Mouse (Mus musculus): Measurements from ENCODE around the gene Acap1. TPM values are rescaled to one million over a fixed set of nuclear protein-coding genes. Genes with fewer than 3 reads are reported as not detected.
A peak's percentile ranks its signal among the peaks of the same experiment; 100 is the strongest.

Gene Acap1
- polyA plus RNA-seq (2012; rRNA removed) = 0.59 and 0.82 TPM in 2 replicates

DNA sequence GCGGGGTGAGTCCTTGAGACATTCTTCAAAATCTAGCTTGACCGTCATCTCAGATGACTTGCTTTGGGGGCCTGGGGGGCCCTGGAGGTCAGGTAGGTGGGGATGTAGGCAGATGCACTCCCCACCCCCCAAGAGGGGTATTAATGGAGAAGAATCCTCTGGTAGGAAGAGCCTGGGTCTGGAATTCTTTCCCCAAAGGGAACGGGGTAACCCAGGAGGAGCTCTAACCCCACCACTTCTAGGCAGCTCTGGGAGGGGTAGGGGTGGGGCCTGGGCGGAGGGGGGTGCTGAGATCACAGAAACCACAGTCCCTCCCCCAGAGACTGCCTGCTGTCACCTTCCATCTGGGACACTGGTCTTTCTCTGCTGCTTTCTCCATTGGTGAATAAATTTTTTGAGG is at the start of gene Acap1:
TSS of gene Acap1 (minus strand) at position 249 of the 400 bp plus-strand sequence.
- TF ChIP-seq CTCF (IDR thresholded peaks at IDR 0.05; ENCODE audit: borderline replicate concordance, extremely low read depth, insufficient read depth, insufficient read length) = no peak
- no peak for TF ChIP-seq POLR2A (IDR thresholded peaks at IDR 0.05; ENCODE audit: borderline replicate concordance, extremely low read depth, insufficient read depth, insufficient read length, poor library complexity, severe bottlenecking)
- DNase-seq (ENCODE audit: low read depth) = no peak

- TF ChIP-seq POLR2A (IDR thresholded peaks at IDR 0.05; ENCODE audit: borderline replicate concordance, extremely low read depth, insufficient read depth, insufficient read length, poor library complexity, severe bottlenecking) (no peak), CTCF (IDR thresholded peaks at IDR 0.05; ENCODE audit: borderline replicate concordance, extremely low read depth, insufficient read depth, insufficient read length) (no peak)
Measured at GRCm38 (mm10) chr11:69940962-69941361, 45.6 kb upstream of the Acap1 start.

GRCm38 (mm10) chr11:69939731-69940130 is 44.4 kb upstream of the Acap1 start:
- TF ChIP-seq POLR2A (IDR thresholded peaks at IDR 0.05; ENCODE audit: borderline replicate concordance, extremely low read depth, insufficient read depth, insufficient read length, poor library complexity, severe bottlenecking) (no peak), CTCF (IDR thresholded peaks at IDR 0.05; ENCODE audit: borderline replicate concordance, extremely low read depth, insufficient read depth, insufficient read length) (no peak)

More at GRCm38 (mm10) chr11:69940962-69941361, 45.6 kb upstream of the Acap1 start:
- DNase-seq (ENCODE audit: low read depth) = peak; percentile 46

DNA sequence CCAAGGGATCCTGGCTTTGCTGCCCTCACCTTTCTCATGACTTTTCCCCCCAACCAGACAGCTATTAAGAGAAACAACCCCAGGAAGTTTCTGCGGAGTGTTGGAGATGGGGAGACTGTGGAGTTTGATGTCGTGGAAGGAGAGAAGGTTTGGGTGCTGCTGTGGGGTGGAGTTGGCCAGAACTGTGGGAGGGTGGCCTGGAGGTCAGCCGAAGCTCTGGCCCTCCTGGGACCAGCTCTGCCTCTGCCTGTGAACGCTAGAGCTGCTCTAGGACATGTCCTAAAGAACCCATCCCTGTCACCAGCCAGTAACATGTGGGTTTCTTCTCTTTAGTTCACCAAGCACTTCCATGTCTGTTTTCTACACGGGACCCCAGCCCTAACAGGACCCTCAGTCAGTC is 43.8 kb upstream of the Acap1 start:
- no peak for DNase-seq (ENCODE audit: low read depth)
- TF ChIP-seq CTCF (IDR thresholded peaks at IDR 0.05; ENCODE audit: borderline replicate concordance, extremely low read depth, insufficient read depth, insufficient read length) (no peak), POLR2A (IDR thresholded peaks at IDR 0.05; ENCODE audit: borderline replicate concordance, extremely low read depth, insufficient read depth, insufficient read length, poor library complexity, severe bottlenecking) (no peak)

More at GRCm38 (mm10) chr11:69939731-69940130, 44.4 kb upstream of the Acap1 start:
- no peak for DNase-seq (ENCODE audit: low read depth)

DNA sequence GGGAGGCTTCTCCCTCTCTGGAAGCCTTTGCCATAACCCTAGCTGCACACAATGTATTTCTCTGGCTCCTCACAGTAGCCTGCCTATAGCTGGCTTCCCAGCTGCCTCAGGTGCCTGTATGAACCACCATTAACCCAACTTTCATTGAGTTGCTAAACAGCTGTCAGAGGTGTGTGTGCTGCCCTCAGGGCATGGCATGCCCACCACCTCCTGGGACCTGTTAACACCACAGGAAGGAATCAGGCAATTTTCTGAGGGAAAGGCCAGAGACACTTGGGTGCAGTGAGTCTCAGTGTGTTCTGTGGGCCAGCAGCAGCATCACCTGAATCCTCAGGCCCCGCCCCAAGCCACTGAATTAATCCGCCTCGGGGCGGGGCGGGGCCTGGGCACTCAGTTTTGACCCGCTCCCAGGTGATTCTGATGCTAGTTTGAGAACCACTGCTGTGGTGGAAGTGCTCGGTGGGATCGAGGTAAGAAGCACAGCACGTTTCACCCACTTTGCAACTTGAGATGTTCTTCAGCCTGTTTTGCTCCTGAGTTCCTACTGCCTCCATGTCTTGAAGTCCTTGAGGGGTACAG is 43.2 kb upstream of the Acap1 start:
- TF ChIP-seq CTCF (IDR thresholded peaks at IDR 0.05; ENCODE audit: borderline replicate concordance, extremely low read depth, insufficient read depth, insufficient read length) (no peak), POLR2A (IDR thresholded peaks at IDR 0.05; ENCODE audit: borderline replicate concordance, extremely low read depth, insufficient read depth, insufficient read length, poor library complexity, severe bottlenecking) (no peak)

DNA sequence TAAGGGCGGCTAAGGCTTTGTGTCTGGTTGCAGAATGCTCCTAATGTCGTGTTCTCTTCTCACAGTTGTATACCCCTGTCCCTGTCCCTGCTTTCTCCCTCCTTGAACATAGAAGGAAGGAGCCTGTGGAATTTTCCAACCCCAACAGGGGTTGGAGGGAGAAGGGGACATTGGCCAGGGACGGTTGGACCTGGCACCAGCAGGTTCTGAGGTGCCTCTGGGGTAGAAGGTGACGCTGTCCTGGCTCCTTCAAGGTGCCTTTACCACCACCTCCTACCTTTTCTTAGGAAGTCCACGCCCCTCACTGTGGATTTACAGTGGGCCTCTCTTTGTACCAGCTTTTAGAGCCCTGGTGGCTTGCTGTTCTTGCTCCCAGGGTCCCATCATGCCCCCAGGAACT is 42.5 kb upstream of the Acap1 start:
- no peak for DNase-seq (ENCODE audit: low read depth)
- TF ChIP-seq POLR2A (IDR thresholded peaks at IDR 0.05; ENCODE audit: borderline replicate concordance, extremely low read depth, insufficient read depth, insufficient read length, poor library complexity, severe bottlenecking) = no peak
- no peak for TF ChIP-seq CTCF (IDR thresholded peaks at IDR 0.05; ENCODE audit: borderline replicate concordance, extremely low read depth, insufficient read depth, insufficient read length)

More for the DNA sequence above, 43.2 kb upstream of the Acap1 start:
- DNase-seq (ENCODE audit: low read depth) = no peak

GRCm38 (mm10) chr11:69937385-69937784 is 42.0 kb upstream of the Acap1 start:
- TF ChIP-seq CTCF (IDR thresholded peaks at IDR 0.05; ENCODE audit: borderline replicate concordance, extremely low read depth, insufficient read depth, insufficient read length) = no peak
- no peak for TF ChIP-seq POLR2A (IDR thresholded peaks at IDR 0.05; ENCODE audit: borderline replicate concordance, extremely low read depth, insufficient read depth, insufficient read length, poor library complexity, severe bottlenecking)
- DNase-seq (ENCODE audit: low read depth) = no peak

DNA sequence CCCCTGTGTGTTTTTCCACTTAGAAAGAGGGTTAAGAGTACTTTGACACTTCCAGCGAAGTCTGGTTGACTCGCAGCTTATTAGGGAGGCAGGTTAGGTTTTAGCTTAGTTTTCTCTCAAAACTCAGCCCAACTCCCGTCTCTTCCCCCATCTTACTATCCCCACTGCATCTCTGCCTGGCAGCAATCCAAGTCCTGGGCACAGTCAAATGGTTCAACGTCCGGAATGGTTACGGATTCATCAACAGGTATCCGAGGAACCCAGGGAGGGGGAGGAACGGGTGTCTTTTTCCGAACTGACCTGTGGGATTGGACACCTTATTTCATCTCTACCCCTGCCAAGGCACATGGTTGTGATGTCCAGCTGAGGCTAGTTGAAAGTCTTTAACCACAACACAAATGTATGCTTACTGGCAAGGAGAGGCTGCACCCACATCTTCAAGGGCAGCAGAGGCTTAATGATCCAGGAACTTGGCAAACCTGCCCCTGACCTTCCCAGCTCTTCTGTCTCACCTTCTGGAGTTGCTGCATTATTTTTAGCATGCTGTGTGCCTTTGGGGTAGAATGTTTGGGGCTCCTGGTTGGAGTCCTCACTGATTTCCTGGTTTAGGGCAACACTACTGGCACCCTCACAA is 41.5 kb upstream of the Acap1 start:
- TF ChIP-seq CTCF (IDR thresholded peaks at IDR 0.05; ENCODE audit: borderline replicate concordance, extremely low read depth, insufficient read depth, insufficient read length) (no peak), POLR2A (IDR thresholded peaks at IDR 0.05; ENCODE audit: borderline replicate concordance, extremely low read depth, insufficient read depth, insufficient read length, poor library complexity, severe bottlenecking) (no peak)
- DNase-seq (ENCODE audit: low read depth) = no peak

DNA sequence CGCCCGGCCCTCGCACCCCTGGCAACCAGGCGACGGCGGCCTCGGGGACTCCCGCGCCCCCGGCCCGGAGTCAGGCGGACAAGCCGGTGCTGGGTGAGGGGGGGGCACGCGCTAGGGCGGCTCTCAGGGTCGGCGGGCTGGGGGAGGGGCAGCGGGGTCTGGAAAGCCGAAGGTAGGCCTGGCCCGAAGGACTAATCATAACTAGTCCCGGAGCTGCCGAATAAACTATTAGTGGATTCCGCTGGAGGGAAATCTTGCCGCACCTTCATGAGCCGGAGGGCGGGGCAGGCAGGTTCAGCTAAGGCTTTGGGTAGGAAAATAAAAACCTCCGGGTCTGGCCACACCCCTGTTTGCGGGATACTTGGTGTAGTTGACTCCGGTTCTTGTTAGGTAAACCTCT is 40.8 kb upstream of the Acap1 start:
- no peak for DNase-seq (ENCODE audit: low read depth)
- TF ChIP-seq CTCF (IDR thresholded peaks at IDR 0.05; ENCODE audit: borderline replicate concordance, extremely low read depth, insufficient read depth, insufficient read length) = no peak
- no peak for TF ChIP-seq POLR2A (IDR thresholded peaks at IDR 0.05; ENCODE audit: borderline replicate concordance, extremely low read depth, insufficient read depth, insufficient read length, poor library complexity, severe bottlenecking)

DNA sequence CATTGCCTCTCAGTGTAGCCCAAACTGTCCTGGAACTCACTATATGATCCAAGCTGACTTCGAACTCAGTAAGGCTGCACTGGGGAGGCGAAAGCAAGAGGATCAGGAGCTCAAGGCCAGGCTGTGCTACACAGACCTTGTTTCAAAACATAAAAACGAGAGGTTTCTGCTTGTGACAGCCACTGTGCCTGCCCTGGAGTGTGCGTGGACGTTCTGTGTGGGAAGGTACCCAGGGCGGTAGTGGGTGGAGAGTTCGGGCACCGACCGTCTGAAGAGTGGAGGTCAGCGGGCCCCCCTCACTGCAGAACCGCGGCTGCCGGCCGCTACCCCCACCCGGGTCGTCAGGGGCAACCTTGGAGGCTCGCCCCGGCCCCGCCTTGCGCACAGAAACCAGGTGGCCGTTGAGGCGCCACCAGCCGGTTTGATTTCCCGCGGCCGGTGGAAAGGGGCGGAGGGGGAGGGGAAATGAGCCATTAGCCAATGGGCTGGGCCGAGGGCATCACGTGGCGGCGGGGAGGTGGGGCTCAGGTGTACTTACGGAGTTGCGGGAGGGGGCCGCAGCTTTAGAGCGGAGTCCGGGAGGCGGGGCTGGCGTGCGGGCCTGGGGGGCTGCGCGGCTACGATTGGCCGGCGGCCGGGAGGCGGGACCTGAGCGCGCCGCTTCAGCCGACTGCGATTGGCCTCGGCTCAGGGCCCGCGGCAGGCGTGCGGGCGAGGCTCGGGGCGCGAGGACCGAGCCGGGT is 40.0 kb upstream of the Acap1 start, which contains the start of gene Ybx2:
TSS of gene Ybx2 (plus strand) at position 660 of the 743 bp plus-strand sequence.
- TF ChIP-seq CTCF (IDR thresholded peaks at IDR 0.05; ENCODE audit: borderline replicate concordance, extremely low read depth, insufficient read depth, insufficient read length) (no peak), POLR2A (IDR thresholded peaks at IDR 0.05; ENCODE audit: borderline replicate concordance, extremely low read depth, insufficient read depth, insufficient read length, poor library complexity, severe bottlenecking) (peak; percentile 30; the same call in 1 of the 2 replicates)
- DNase-seq (ENCODE audit: low read depth) = peak; percentile 98

DNA sequence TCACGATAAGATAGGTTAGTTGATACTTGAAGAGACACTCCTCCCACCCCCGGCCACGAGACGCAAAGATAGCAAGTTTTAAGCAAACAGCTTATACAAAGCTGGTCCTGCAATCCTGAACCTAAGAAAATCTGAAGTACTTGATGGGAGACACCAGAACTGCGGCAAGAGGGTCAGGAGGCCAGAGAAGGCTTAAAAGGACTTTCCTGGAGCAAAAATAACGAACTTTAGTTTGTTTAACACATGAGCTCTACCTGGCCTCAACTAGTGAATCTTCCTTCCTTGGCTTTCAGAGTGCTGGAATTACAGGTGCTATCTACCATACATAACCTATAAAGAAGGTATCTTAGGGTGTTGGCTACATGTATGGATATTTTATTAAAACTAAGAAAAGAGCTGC is 39.3 kb upstream of the Acap1 start:
- no peak for TF ChIP-seq POLR2A (IDR thresholded peaks at IDR 0.05; ENCODE audit: borderline replicate concordance, extremely low read depth, insufficient read depth, insufficient read length, poor library complexity, severe bottlenecking)
- no peak for TF ChIP-seq CTCF (IDR thresholded peaks at IDR 0.05; ENCODE audit: borderline replicate concordance, extremely low read depth, insufficient read depth, insufficient read length)
- DNase-seq (ENCODE audit: low read depth) = no peak

Measured in brain, embryonic 14.5 days (tissue).